ENCODE assay signal across 22 mouse cellular contexts in genomic region chr9:49766634-49767033, GRCm38 (mm10). TPM values are rescaled to one million over a fixed set of nuclear protein-coding genes. Genes with fewer than 3 reads are reported as not detected.
DNase-seq lines count a peak whose midpoint lies in the region; ATAC-seq and TF ChIP-seq lines count a peak whose summit lies in the region.
"Had no signal": no experiment of that assay in that cellular context is flagged by ENCODE, and none has a peak within 500 bp of the region (broad histone marks: within the 10 kb centered on the region; RNA-seq: fewer than 3 reads in every experiment).

No protein-coding gene starts in this region.

- WGBS in kidney, embryonic 14.5 days: 16% methylated on average over 2 of the region's 2 CpGs
- WGBS in kidney, postnatal 0 days: 31% methylated on average over 2 of the region's 2 CpGs

- 0 out of 2 replicates have a peak, but pooled peaks cover 2% of the 10 kb centered on the region for H3K9me3 ChIP-seq in kidney, embryonic 14.5 days (ENCODE audit: control insufficient read depth, low read length)
- no peaks in the 10 kb centered on the region for H3K9me3 ChIP-seq in kidney, postnatal 0 days (replicated peaks; ENCODE audit: low read length)
- H3K9me3 ChIP-seq: G1E had no signal

- TF ChIP-seq CTCF in kidney, postnatal 0 days (IDR thresholded peaks at IDR 0.05; ENCODE audit: low read depth): no peak

- H3K4me1 ChIP-seq in kidney, embryonic 14.5 days (ENCODE audit: control insufficient read depth, insufficient read depth, low read length): peaks cover 18% of the 10 kb centered on the region
- H3K4me1 ChIP-seq in kidney, postnatal 0 days (replicated peaks; ENCODE audit: insufficient read depth, low read length): no peaks in the 10 kb centered on the region

- no peak overlapping the region for H3ac ChIP-seq in myocyte (ENCODE audit: control insufficient read depth, insufficient read length)

- intact Hi-C loops in left cerebral cortex, postnatal 4 days (cut with DNase I): no loop called here

- no peak overlapping the region for H3K4me3 ChIP-seq in kidney, embryonic 14.5 days (ENCODE audit: low read length)
- no peak overlapping the region for H3K4me3 ChIP-seq in kidney, postnatal 0 days (replicated peaks; ENCODE audit: low read depth, low read length)
- no peak overlapping the region for H3K4me3 ChIP-seq in myocyte

- TF ChIP-seq POLR2A in myocyte (IDR thresholded peaks at IDR 0.05; ENCODE audit: insufficient read length, low read depth): no peak

- no peaks in the 10 kb centered on the region for H3K36me3 ChIP-seq in kidney, embryonic 14.5 days (ENCODE audit: control insufficient read depth, insufficient read depth, low read length)
- H3K36me3 ChIP-seq in kidney, postnatal 0 days (ENCODE audit: insufficient read depth, low read length): no peaks in the 10 kb centered on the region
- peaks cover 4% of the 10 kb centered on the region for H3K36me3 ChIP-seq in myocyte (ENCODE audit: control insufficient read depth, insufficient read depth)
- H3K36me3 ChIP-seq: G1E had no signal

- H3K27ac ChIP-seq in kidney, embryonic 14.5 days (ENCODE audit: low read depth, low read length): no peak overlapping the region
- H3K27ac ChIP-seq in kidney, postnatal 0 days: no peak overlapping the region

- H3K27me3 ChIP-seq in kidney, embryonic 14.5 days (ENCODE audit: control insufficient read depth, insufficient read depth, low read length): no peaks in the 10 kb centered on the region
- H3K27me3 ChIP-seq in kidney, postnatal 0 days (ENCODE audit: insufficient read depth, low read length): no peaks in the 10 kb centered on the region
- no peaks in the 10 kb centered on the region for H3K27me3 ChIP-seq in myocyte (ENCODE audit: control insufficient read depth, insufficient read depth, insufficient read length)
- H3K27me3 ChIP-seq: CH12.LX, Patski had no signal

- H3K9ac ChIP-seq in kidney, embryonic 14.5 days (ENCODE audit: low read depth, low read length): no peak overlapping the region
- no peak overlapping the region for H3K9ac ChIP-seq in kidney, postnatal 0 days (ENCODE audit: low read depth, low read length)

- DNase-seq in kidney, adult 18-20 months: no peak
- DNase-seq in kidney, postnatal 0 days (ENCODE audit: low spot score): peak; percentile 79
- no peak for DNase-seq in kidney, adult 8-10 months
- no peak for DNase-seq in left cerebral cortex, postnatal 4 days
- DNase-seq: adrenal gland, adult 2 months; adrenal gland, adult 8-10 months; adrenal gland, postnatal 10 days; adrenal gland, postnatal 14 days; adrenal gland, postnatal 25 days; adrenal gland, postnatal 36 days; B cell, adult 2 months; cerebellum, adult 11 months; cerebellum, adult 11-12 months; cerebellum, adult 18-20 months had no signal

- peaks cover 98% of the 10 kb centered on the region for H3K79me2 ChIP-seq in myocyte (ENCODE audit: control insufficient read depth, insufficient read depth)

- ATAC-seq in kidney, embryonic 14.5 days (ENCODE audit: low FRiP score, low TSS enrichment): peak; percentile 81
- no peak for ATAC-seq in kidney, postnatal 0 days (replicated peaks; ENCODE audit: low FRiP score, low read depth)
- ATAC-seq: activated CD4-positive, CD25-positive, alpha-beta regulatory T cell, adult 4 months; CD4-positive, CD25-positive, alpha-beta regulatory T cell, adult 4 months; Patski had no signal

- H3K4me2 ChIP-seq in kidney, embryonic 14.5 days (replicated peaks; ENCODE audit: low read depth, low read length): no peak overlapping the region
- H3K4me2 ChIP-seq in kidney, postnatal 0 days (ENCODE audit: low read length): no peak overlapping the region
- peak overlapping the region; percentile 45 for H3K4me2 ChIP-seq in myocyte (ENCODE audit: low read depth)

TF ChIP-seq in myocyte, 11 proteins besides CTCF, POLR2A, EP300 and RAD21:
- TF ChIP-seq E2F4 (IDR thresholded peaks at IDR 0.05; ENCODE audit: insufficient read depth) (no peak), USF1 (IDR thresholded peaks at IDR 0.05; ENCODE audit: low read depth) (no peak), SRF (IDR thresholded peaks at IDR 0.05; ENCODE audit: control insufficient read depth, insufficient read length, low read depth) (no peak), REST (IDR thresholded peaks at IDR 0.05; ENCODE audit: insufficient read depth, insufficient read length) (no peak), POLR2AphosphoS2 (IDR thresholded peaks at IDR 0.05; ENCODE audit: insufficient read length, low read depth) (no peak), CEBPB (IDR thresholded peaks at IDR 0.05; ENCODE audit: insufficient read depth, poor library complexity, severe bottlenecking) (no peak), TCF3 (IDR thresholded peaks at IDR 0.05; ENCODE audit: insufficient read length, low read depth) (no peak), MYOD1 (IDR thresholded peaks at IDR 0.05; ENCODE audit: control insufficient read depth in 1 of 3, insufficient read length in 2 of 3, low read depth in 2 of 3) (no peak), MYOG (IDR thresholded peaks at IDR 0.05; ENCODE audit: control insufficient read depth in 1 of 3, insufficient read depth in 1 of 3, insufficient read length in 2 of 3, low read depth in 2 of 3) (no peak), MAX (IDR thresholded peaks at IDR 0.05; ENCODE audit: low read depth) (no peak), TCF12 (IDR thresholded peaks at IDR 0.05; ENCODE audit: insufficient read depth, poor library complexity, severe bottlenecking) (no peak)
TF ChIP-seq in myocyte: peak in this region for 0.

RNA-seq across cellular contexts. Expression of gene Ncam1, which starts 32.1 kb away (rescaled TPM):
- 126 and 139 TPM in 2 replicates for polyA plus RNA-seq in kidney, embryonic 14.5 days (2014; fragmentation: Nextera tagmentation; extraction: Ambion mirVana)
- polyA plus RNA-seq in kidney, postnatal 0 days (2015; fragmentation: Nextera tagmentation; extraction: Ambion mirVana): 81.2 and 91.2 TPM in 2 replicates
- polyA plus RNA-seq in myocyte (2012; fragmentation: generic; extraction: Trizol): 327 TPM
- 1,000 to 10,000 TPM; 1,041 to 1,075 TPM for total RNA-seq in left cerebral cortex, postnatal 4 days (2021)
- total RNA-seq: MEL had no signal
- polyA plus RNA-seq: G1E had no signal
